Mouse (Mus musculus): Measurements from ENCODE around the gene Selplg.
A peak's percentile ranks its signal among the peaks of the same experiment; 100 is the strongest.
"Not testable (repeated sequence)": the region's sequence is repeated elsewhere in the genome, so short reads cannot be mapped to it uniquely, and the experiment has no call there.

Gene Selplg

GRCm38 (mm10) chr5:113791197-113792095 lies 41.0 kb downstream of the Selplg start:
- no peak for DNase-seq (ENCODE audit: low read depth, low spot score)

- no peak for DNase-seq (ENCODE audit: low read depth, low spot score)
Observed at GRCm38 (mm10) chr5:113790453-113791196, 41.8 kb downstream of the Selplg start.

GRCm38 (mm10) chr5:113789075-113789788 lies 43.2 kb downstream of the Selplg start:
- no peak for DNase-seq (ENCODE audit: low read depth, low spot score)

GRCm38 (mm10) chr5:113788645-113789044 lies 43.8 kb downstream of the Selplg start:
- no peak for DNase-seq (ENCODE audit: low read depth, low spot score)

- no peak for DNase-seq (ENCODE audit: low read depth, low spot score)
Observed at GRCm38 (mm10) chr5:113786985-113787384, 45.5 kb downstream of the Selplg start.

- not testable (repeated sequence) for DNase-seq (ENCODE audit: low read depth, low spot score)
Observed at GRCm38 (mm10) chr5:113784104-113784503, 48.3 kb downstream of the Selplg start.

- peak; percentile 51 for DNase-seq (ENCODE audit: low read depth, low spot score)
Observed at GRCm38 (mm10) chr5:113783581-113784001, 48.9 kb downstream of the Selplg start.

- DNase-seq (ENCODE audit: low read depth, low spot score), result no peak
Observed at GRCm38 (mm10) chr5:113782624-113783023, 49.8 kb downstream of the Selplg start.

- DNase-seq (ENCODE audit: low read depth, low spot score), result no peak
Observed at GRCm38 (mm10) chr5:113781875-113782274, 50.6 kb downstream of the Selplg start.

GRCm38 (mm10) chr5:113781254-113781653 lies 51.2 kb downstream of the Selplg start:
- no peak for DNase-seq (ENCODE audit: low read depth, low spot score)

- DNase-seq (ENCODE audit: low read depth, low spot score), result no peak
Observed at GRCm38 (mm10) chr5:113780763-113781162, 51.7 kb downstream of the Selplg start.

GRCm38 (mm10) chr5:113780082-113780752 lies 52.2 kb downstream of the Selplg start:
- no peak for DNase-seq (ENCODE audit: low read depth, low spot score)

GRCm38 (mm10) chr5:113779569-113779968 lies 52.9 kb downstream of the Selplg start:
- DNase-seq (ENCODE audit: low read depth, low spot score), result no peak

- DNase-seq (ENCODE audit: low read depth, low spot score), result not testable (repeated sequence)
Observed at GRCm38 (mm10) chr5:113777728-113778127, 54.7 kb downstream of the Selplg start.

- DNase-seq (ENCODE audit: low read depth, low spot score), result peak; percentile 38
Observed at GRCm38 (mm10) chr5:113776896-113777226, 55.6 kb downstream of the Selplg start.

GRCm38 (mm10) chr5:113776128-113776895 lies 56.1 kb downstream of the Selplg start:
- DNase-seq (ENCODE audit: low read depth, low spot score), result no peak

- DNase-seq (ENCODE audit: low read depth, low spot score), result no peak
Observed at GRCm38 (mm10) chr5:113775585-113775984, 56.9 kb downstream of the Selplg start.

GRCm38 (mm10) chr5:113773664-113774063 lies 58.8 kb downstream of the Selplg start:
- peak; percentile 72 for DNase-seq (ENCODE audit: low read depth, low spot score)

GRCm38 (mm10) chr5:113772905-113773519 lies 59.4 kb downstream of the Selplg start:
- DNase-seq (ENCODE audit: low read depth, low spot score), result no peak

- DNase-seq (ENCODE audit: low read depth, low spot score), result peak; percentile 94
Observed at GRCm38 (mm10) chr5:113772450-113772895, 60.0 kb downstream of the Selplg start, which contains the start of the genes Sart3 and Iscu. Gene Sart3, minus strand, starts transcription at chr5:113772510. Gene Iscu, plus strand, starts transcription at chr5:113772748.

All from skeletal muscle tissue, adult 2 months (tissue).